In the genomic region with DNA sequence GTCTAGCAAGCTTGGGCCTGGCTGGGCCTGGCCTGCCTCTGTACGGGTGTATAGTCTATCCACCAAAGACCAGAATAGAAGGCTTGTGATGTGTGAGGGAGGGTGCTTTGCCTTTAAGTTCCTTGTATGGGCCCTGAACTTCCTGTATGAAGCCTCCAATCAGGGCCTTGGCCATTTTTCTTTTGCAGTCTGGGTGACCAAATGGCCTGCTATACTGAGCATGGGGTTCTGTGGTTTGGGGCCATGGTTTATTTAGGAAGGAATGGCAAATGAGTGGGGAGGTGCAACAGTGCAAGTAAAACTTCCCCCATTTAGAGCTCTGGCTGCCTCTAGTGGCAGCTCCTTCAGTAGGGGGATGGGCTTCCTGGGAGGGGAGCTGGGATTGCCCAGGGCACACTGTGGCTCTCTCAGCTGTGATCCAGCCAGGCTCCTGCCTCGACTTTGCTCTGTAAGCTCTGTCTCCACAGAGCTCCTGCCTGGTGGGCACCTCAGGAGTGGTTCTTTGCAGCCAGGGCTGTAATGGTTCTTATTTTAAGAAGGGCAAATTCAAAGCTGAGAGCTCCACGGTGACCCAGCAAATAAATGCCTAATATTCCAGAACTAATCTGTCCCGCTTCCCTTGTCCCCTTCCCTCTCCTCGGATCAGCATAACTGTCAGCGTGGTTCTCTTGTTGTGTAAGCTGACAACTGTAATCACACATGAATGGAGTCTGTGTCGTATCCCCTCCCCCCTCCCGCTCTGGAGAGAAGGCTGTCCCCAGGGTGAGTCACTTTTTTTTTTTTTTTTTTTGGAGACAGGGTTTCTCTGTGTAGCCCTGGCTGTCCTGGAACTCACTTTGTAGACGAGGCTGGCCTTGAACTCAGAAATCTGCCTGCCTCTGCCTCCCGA, we compare ENCODE assay signal across 18 mouse cellular contexts. TPM values are rescaled to one million over a fixed set of nuclear protein-coding genes. Genes with fewer than 3 reads are reported as not detected.
DNase-seq lines count a peak whose midpoint lies in the region; ATAC-seq lines count a peak whose summit lies in the region.
"Had no signal": no experiment of that assay in that cellular context is flagged by ENCODE, and none has a peak within 500 bp of the region (broad histone marks: within the 10 kb centered on the region; RNA-seq: fewer than 3 reads in every experiment).

No protein-coding gene starts in this region.

- no peak for ATAC-seq in hindbrain, embryonic 14.5 days (ENCODE audit: low FRiP score)
- ATAC-seq in midbrain, embryonic 12.5 days (ENCODE audit: low FRiP score, low read depth) = peak; percentile 69
- ATAC-seq in midbrain, embryonic 16.5 days = no peak
- ATAC-seq in limb, embryonic 12.5 days (ENCODE audit: insufficient number of reproducible peaks, insufficient read depth, low FRiP score, low TSS enrichment, low read depth) = no peak
- no peak for ATAC-seq in kidney, embryonic 16.5 days (ENCODE audit: low FRiP score, low TSS enrichment)
- ATAC-seq: forebrain, embryonic 15.5 days; hindbrain, embryonic 16.5 days had no signal

- no peaks in the 10 kb centered on the region for H3K36me3 ChIP-seq in hindbrain, embryonic 10.5 days
- H3K36me3 ChIP-seq in hindbrain, embryonic 14.5 days (replicated peaks; ENCODE audit: control insufficient read depth, insufficient read depth) = no peaks in the 10 kb centered on the region
- no peaks in the 10 kb centered on the region for H3K36me3 ChIP-seq in midbrain, embryonic 12.5 days
- no peaks in the 10 kb centered on the region for H3K36me3 ChIP-seq in midbrain, embryonic 16.5 days (ENCODE audit: control insufficient read depth, insufficient read depth, low read length)
- no peaks in the 10 kb centered on the region for H3K36me3 ChIP-seq in limb, embryonic 12.5 days
- no peaks in the 10 kb centered on the region for H3K36me3 ChIP-seq in kidney, embryonic 16.5 days (ENCODE audit: insufficient read depth, low read length)
- H3K36me3 ChIP-seq: forebrain, embryonic 15.5 days had no signal

- H3K4me3 ChIP-seq in hindbrain, embryonic 10.5 days = no peak overlapping the region
- no peak overlapping the region for H3K4me3 ChIP-seq in hindbrain, embryonic 14.5 days (replicated peaks; ENCODE audit: low read length)
- no peak overlapping the region for H3K4me3 ChIP-seq in midbrain, embryonic 12.5 days
- no peak overlapping the region for H3K4me3 ChIP-seq in midbrain, embryonic 16.5 days (ENCODE audit: low read depth, low read length)
- H3K4me3 ChIP-seq in limb, embryonic 12.5 days (replicated peaks) = no peak overlapping the region
- H3K4me3 ChIP-seq in kidney, embryonic 16.5 days (ENCODE audit: low read length) = no peak overlapping the region
- H3K4me3 ChIP-seq: forebrain, embryonic 15.5 days; gastrocnemius, adult 2 months had no signal

- H3K27ac ChIP-seq in hindbrain, embryonic 10.5 days = peak overlapping the region; percentile 29; the same call in 1 of the 2 replicates
- H3K27ac ChIP-seq in hindbrain, embryonic 14.5 days = no peak overlapping the region
- no peak overlapping the region for H3K27ac ChIP-seq in midbrain, embryonic 12.5 days (replicated peaks)
- H3K27ac ChIP-seq in midbrain, embryonic 16.5 days (ENCODE audit: low read length) = no peak overlapping the region
- peak overlapping the region; percentile 41; the same call in 1 of the 2 replicates for H3K27ac ChIP-seq in limb, embryonic 12.5 days
- no peak overlapping the region for H3K27ac ChIP-seq in kidney, embryonic 16.5 days (ENCODE audit: low read length)
- H3K27ac ChIP-seq: forebrain, embryonic 15.5 days; gastrocnemius, adult 2 months had no signal

- no peaks in the 10 kb centered on the region for H3K9me3 ChIP-seq in hindbrain, embryonic 10.5 days
- H3K9me3 ChIP-seq in hindbrain, embryonic 14.5 days (ENCODE audit: control insufficient read depth, low read length) = no peaks in the 10 kb centered on the region
- no peaks in the 10 kb centered on the region for H3K9me3 ChIP-seq in midbrain, embryonic 12.5 days
- H3K9me3 ChIP-seq in midbrain, embryonic 16.5 days (replicated peaks; ENCODE audit: control insufficient read depth, low read length, poor library complexity, severe bottlenecking) = no peaks in the 10 kb centered on the region
- H3K9me3 ChIP-seq in limb, embryonic 12.5 days = no peaks in the 10 kb centered on the region
- H3K9me3 ChIP-seq in kidney, embryonic 16.5 days (ENCODE audit: low read length) = no peaks in the 10 kb centered on the region
- H3K9me3 ChIP-seq: forebrain, embryonic 15.5 days had no signal

- peaks cover 18% of the 10 kb centered on the region for H3K4me1 ChIP-seq in hindbrain, embryonic 10.5 days (replicated peaks)
- peaks cover 4% of the 10 kb centered on the region; the same call in 1 of the 2 replicates for H3K4me1 ChIP-seq in hindbrain, embryonic 14.5 days (replicated peaks; ENCODE audit: control insufficient read depth, insufficient read depth, low read length)
- peaks cover 22% of the 10 kb centered on the region for H3K4me1 ChIP-seq in midbrain, embryonic 12.5 days
- peaks cover 13% of the 10 kb centered on the region; the same call in 1 of the 2 replicates for H3K4me1 ChIP-seq in midbrain, embryonic 16.5 days (ENCODE audit: control insufficient read depth, insufficient read depth, low read length)
- peaks cover 20% of the 10 kb centered on the region for H3K4me1 ChIP-seq in limb, embryonic 12.5 days (replicated peaks)
- no peaks in the 10 kb centered on the region for H3K4me1 ChIP-seq in kidney, embryonic 16.5 days (ENCODE audit: insufficient read depth, low read length)

- WGBS in hindbrain, embryonic 10.5 days = 68% methylated on average over 10 of the region's 10 CpGs
- 50% methylated on average over 10 of the region's 10 CpGs for whole genome bisulfite sequencing in hindbrain, embryonic 14.5 days
- 46% methylated on average over 10 of the region's 10 CpGs for WGBS in midbrain, embryonic 12.5 days
- 42% methylated on average over 10 of the region's 10 CpGs for WGBS in midbrain, embryonic 16.5 days
- 65% methylated on average over 10 of the region's 10 CpGs for WGBS in limb, embryonic 12.5 days
- WGBS in kidney, embryonic 16.5 days = 65% methylated on average over 10 of the region's 10 CpGs

- no peaks in the 10 kb centered on the region for H3K27me3 ChIP-seq in hindbrain, embryonic 10.5 days (ENCODE audit: insufficient read depth, poor library complexity, severe bottlenecking)
- H3K27me3 ChIP-seq in hindbrain, embryonic 14.5 days (ENCODE audit: control insufficient read depth, insufficient read depth, low read length) = no peaks in the 10 kb centered on the region
- peaks cover 38% of the 10 kb centered on the region for H3K27me3 ChIP-seq in midbrain, embryonic 12.5 days
- H3K27me3 ChIP-seq in midbrain, embryonic 16.5 days (ENCODE audit: control insufficient read depth, insufficient read depth, low read depth, low read length) = no peaks in the 10 kb centered on the region; the same call in 1 of the 2 replicates
- 0 out of 2 replicates have a peak, but pooled peaks cover 3% of the 10 kb centered on the region for H3K27me3 ChIP-seq in limb, embryonic 12.5 days
- no peaks in the 10 kb centered on the region for H3K27me3 ChIP-seq in kidney, embryonic 16.5 days (ENCODE audit: insufficient read depth, low read length)
- H3K27me3 ChIP-seq: forebrain, embryonic 15.5 days had no signal

- H3K9ac ChIP-seq in hindbrain, embryonic 14.5 days = no peak overlapping the region
- no peak overlapping the region for H3K9ac ChIP-seq in midbrain, embryonic 12.5 days (replicated peaks)
- H3K9ac ChIP-seq in midbrain, embryonic 16.5 days (ENCODE audit: low read depth, low read length) = no peak overlapping the region
- H3K9ac ChIP-seq in limb, embryonic 12.5 days (replicated peaks) = no peak overlapping the region
- H3K9ac ChIP-seq in kidney, embryonic 16.5 days (replicated peaks; ENCODE audit: low read length) = no peak overlapping the region
- H3K9ac ChIP-seq: forebrain, embryonic 15.5 days had no signal

- DNase-seq in hindbrain, embryonic 10.5 days (ENCODE audit: low spot score) = no peak
- no peak for DNase-seq in hindbrain, embryonic 14.5 days (ENCODE audit: low spot score)
- no peak for DNase-seq in right cerebral cortex, postnatal 25 days
- no peak for DNase-seq in heart, adult 8-10 months (ENCODE audit: low spot score)
- DNase-seq: adrenal gland, postnatal 10 days; B cell, adult 2 months; cerebellum, adult 9-11 months; embryo, embryonic 11 days; gastrocnemius, adult 2 months; heart, postnatal 10 days; lung, postnatal 10 days had no signal

- H3K4me2 ChIP-seq in hindbrain, embryonic 14.5 days (replicated peaks) = no peak overlapping the region
- H3K4me2 ChIP-seq in midbrain, embryonic 12.5 days (replicated peaks) = no peak overlapping the region
- H3K4me2 ChIP-seq in midbrain, embryonic 16.5 days (ENCODE audit: low read length) = no peak overlapping the region
- H3K4me2 ChIP-seq in limb, embryonic 12.5 days = no peak overlapping the region
- H3K4me2 ChIP-seq in kidney, embryonic 16.5 days (replicated peaks; ENCODE audit: low read depth, low read length) = no peak overlapping the region
- H3K4me2 ChIP-seq: forebrain, embryonic 15.5 days; liver, embryonic 11.5 days had no signal

RNA-seq across cellular contexts. Expression of a gene that starts 38.7 kb away (rescaled TPM):
- 6.1 and 12.5 TPM in 2 replicates for polyA plus RNA-seq in hindbrain, embryonic 10.5 days (2016; fragmentation: Nextera tagmentation; extraction: Ambion mirVana)
- polyA plus RNA-seq in hindbrain, embryonic 14.5 days (2014; fragmentation: Nextera tagmentation; extraction: Ambion mirVana) = 2.2 and 5.8 TPM in 2 replicates
- polyA plus RNA-seq in midbrain, embryonic 12.5 days (2016; fragmentation: Nextera tagmentation; extraction: Ambion mirVana) = 27.5 and 37.6 TPM in 2 replicates
- 12.3 and 21.0 TPM in 2 replicates for polyA plus RNA-seq in midbrain, embryonic 16.5 days (2015; fragmentation: Nextera tagmentation; extraction: Ambion mirVana)
- polyA plus RNA-seq in limb, embryonic 12.5 days (2016; fragmentation: Nextera tagmentation; extraction: Ambion mirVana) = 342 and 397 TPM in 2 replicates
- 23.4 and 25.1 TPM in 2 replicates for polyA plus RNA-seq in kidney, embryonic 16.5 days (2015; fragmentation: Nextera tagmentation; extraction: Ambion mirVana)
- total RNA-seq in heart, adult 8-10 months (2022) = 10 to 100 TPM in 2 of 4 experiments, 1 to 10 TPM in 2; 4.4 to 10.6 (median 8.5) TPM

Comparison
In these comparisons a context has a peak if more than half of its experiments do, and no peak if none do; other contexts are left out.
1. H3K27ac ChIP-seq: peak in hindbrain, embryonic 10.5 days (single experiment) and limb, embryonic 12.5 days (single experiment); none in hindbrain, embryonic 14.5 days (single experiment), midbrain, embryonic 12.5 days (single experiment), midbrain, embryonic 16.5 days (single experiment) and kidney, embryonic 16.5 days (single experiment).